Mouse (Mus musculus) MEL (cell line): ENCODE measurements around the gene Pias3. TPM values are rescaled to one million over a fixed set of nuclear protein-coding genes. Genes with fewer than 3 reads are reported as not detected.
A peak's percentile ranks its signal among the peaks of the same experiment; 100 is the strongest.

Source experiments
- DNase-seq: peaks from one replicate; pipeline ENCODE4 v3.0.0; 2011; ENCODE audit warnings: low read depth, low spot score
- H3K27ac ChIP-seq: 2 replicates; pipeline ENCODE4 v1.5.1; 2012; ENCODE audit warnings: low read depth, mild to moderate bottlenecking, control low read depth, low read length, moderate library complexity; ENCODE audit not compliant: control insufficient read depth
- H3K27me3 ChIP-seq, 2 experiments: fragments of 150-350 bp in 1 of 2; sonication (generic) in 1 of 2; 2 replicates each; pipeline ENCODE4 v1.6.1; 2012; ENCODE audit warnings: low read length in 2 of 2, mild to moderate bottlenecking in 2 of 2, improper control_type of control experiment in 1 of 2, moderate library complexity in 1 of 2; ENCODE audit not compliant: insufficient read depth in 2 of 2, control insufficient read depth in 1 of 2
- H3K36me3 ChIP-seq, 2 experiments: 2 replicates each; pipeline ENCODE4 v1.6.1; 2012 to 2014; ENCODE audit warnings: low read length in 2 of 2, improper control_type of control experiment in 1 of 2, inconsistent platforms in 1 of 2, mild to moderate bottlenecking in 1 of 2; ENCODE audit not compliant: insufficient read depth in 2 of 2, control insufficient read depth in 1 of 2
- H3K4me1 ChIP-seq, 2 experiments: fragments of 150-350 bp in 1 of 2; sonication (generic) in 1 of 2; 2 replicates each; pipeline ENCODE4 v1.6.1; 2012; ENCODE audit warnings: low read length in 2 of 2, improper control_type of control experiment in 1 of 2, mild to moderate bottlenecking in 1 of 2; ENCODE audit not compliant: insufficient read depth in 2 of 2, control insufficient read depth in 1 of 2
- H3K4me3 ChIP-seq, 2 experiments: fragments of 150-350 bp in 1 of 2; sonication (generic) in 1 of 2; 2 replicates each; pipeline ENCODE4 v1.5.1; 2012; ENCODE audit warnings: low read depth in 2 of 2, low read length in 2 of 2, mild to moderate bottlenecking in 2 of 2, moderate library complexity in 2 of 2, control low read depth in 1 of 2, improper control_type of control experiment in 1 of 2; ENCODE audit not compliant: control insufficient read depth in 1 of 2, insufficient read depth in 1 of 2
- H3K79me2 ChIP-seq: 2 replicates; pipeline ENCODE4 v1.6.1; 2012; ENCODE audit warnings: mild to moderate bottlenecking, low read length, moderate library complexity; ENCODE audit not compliant: control insufficient read depth, poor library complexity, insufficient read depth
- H3K9ac ChIP-seq: 2 replicates; pipeline ENCODE4 v1.6.1; 2012; ENCODE audit warnings: low read depth, mild to moderate bottlenecking, control low read depth, low read length, moderate library complexity; ENCODE audit not compliant: control insufficient read depth, poor library complexity, severe bottlenecking
- H3K9me3 ChIP-seq: fragments of 150-350 bp; sonication (generic); replicated peaks from 2 replicates; pipeline ENCODE4 v1.6.1; 2012; ENCODE audit warnings: mild to moderate bottlenecking, low read length, improper control_type of control experiment, moderate library complexity; ENCODE audit not compliant: insufficient read depth
- BHLHE40 ChIP-seq: IDR thresholded peaks from 2 replicates; pipeline ENCODE4 v1.6.1; 2012; ENCODE audit warnings: low read depth, mild to moderate bottlenecking, inconsistent platforms, low read length, improper control_type of control experiment, borderline replicate concordance
- CHD1 ChIP-seq: IDR thresholded peaks from 2 replicates; pipeline ENCODE4 v1.6.1; 2012; ENCODE audit warnings: low read depth, mild to moderate bottlenecking, inconsistent platforms, low read length, improper control_type of control experiment
- CHD2 ChIP-seq: IDR thresholded peaks from 2 replicates; pipeline ENCODE4 v1.6.1; 2011; ENCODE audit warnings: low read length, improper control_type of control experiment
- CTCF ChIP-seq, 3 experiments: IDR thresholded peaks in 2 of 3; conservative IDR thresholded peaks in 1 of 3; 2 replicates each; pipeline ENCODE4 v1.5.1; 2011 to 2012; ENCODE audit warnings: low read length in 3 of 3, low read depth in 2 of 3, mild to moderate bottlenecking in 2 of 3, improper control_type of control experiment in 1 of 3, inconsistent platforms in 1 of 3, mixed read lengths in 1 of 3, moderate library complexity in 1 of 3; ENCODE audit not compliant: control insufficient read depth in 1 of 3, insufficient read depth in 1 of 3, poor library complexity in 1 of 3, severe bottlenecking in 1 of 3
- ELF1 ChIP-seq: IDR thresholded peaks from 2 replicates; pipeline ENCODE4 v1.6.1; 2014; ENCODE audit warnings: low read depth, mild to moderate bottlenecking, inconsistent platforms, low read length, improper control_type of control experiment, moderate library complexity
- EP300 ChIP-seq, 2 experiments: IDR thresholded peaks; 2 replicates each; pipeline ENCODE4 v1.6.1; 2011; ENCODE audit warnings: improper control_type of control experiment in 2 of 2, low read length in 2 of 2, low read depth in 1 of 2, mild to moderate bottlenecking in 1 of 2
- GABPA ChIP-seq: IDR thresholded peaks from 2 replicates; pipeline ENCODE4 v1.6.1; 2012; ENCODE audit warnings: low read depth, mild to moderate bottlenecking, inconsistent platforms, low read length, improper control_type of control experiment, moderate library complexity
- JUND ChIP-seq: IDR thresholded peaks from 2 replicates; pipeline ENCODE4 v1.6.1; 2011; ENCODE audit warnings: low read depth, mild to moderate bottlenecking, improper control_type of control experiment, low read length
- MAFK ChIP-seq: IDR thresholded peaks from 2 replicates; pipeline ENCODE4 v1.6.1; 2011; ENCODE audit warnings: low read depth, mild to moderate bottlenecking, low read length, improper control_type of control experiment, borderline replicate concordance
- MAX ChIP-seq: IDR thresholded peaks from 2 replicates; pipeline ENCODE4 v1.6.1; 2011; ENCODE audit warnings: low read length, improper control_type of control experiment
- MXI1 ChIP-seq: IDR thresholded peaks from 2 replicates; pipeline ENCODE4 v1.6.1; 2011; ENCODE audit warnings: mild to moderate bottlenecking, low read depth, low read length, improper control_type of control experiment
- MYB ChIP-seq: IDR thresholded peaks from 2 replicates; pipeline ENCODE4 v1.6.1; 2011; ENCODE audit warnings: mild to moderate bottlenecking, low read depth, low read length, improper control_type of control experiment
- POLR2AphosphoS5 ChIP-seq: IDR thresholded peaks from 2 replicates; pipeline ENCODE4 v1.6.1; 2012; ENCODE audit warnings: low read depth, borderline replicate concordance, mild to moderate bottlenecking, inconsistent platforms, low read length, moderate library complexity, mixed read lengths
- SIN3A ChIP-seq: IDR thresholded peaks from 2 replicates; pipeline ENCODE4 v1.6.1; 2012; ENCODE audit warnings: low read length, improper control_type of control experiment, inconsistent platforms
- SMC3 ChIP-seq: IDR thresholded peaks from 2 replicates; pipeline ENCODE4 v1.6.1; 2011; ENCODE audit warnings: low read depth, low read length, improper control_type of control experiment
- TBP ChIP-seq: IDR thresholded peaks from 2 replicates; pipeline ENCODE4 v1.8.0; 2011; ENCODE audit warnings: low read depth, low read length, improper control_type of control experiment
- TCF12 ChIP-seq: IDR thresholded peaks from 2 replicates; pipeline ENCODE4 v1.6.1; 2014; ENCODE audit warnings: low read depth, mild to moderate bottlenecking, inconsistent platforms, low read length, improper control_type of control experiment, moderate library complexity
- USF1 ChIP-seq: IDR thresholded peaks from 2 replicates; pipeline ENCODE4 v1.6.1; 2014; ENCODE audit warnings: low read depth, mild to moderate bottlenecking, inconsistent platforms, low read length, improper control_type of control experiment, moderate library complexity
- ZC3H11A ChIP-seq: IDR thresholded peaks from 2 replicates; pipeline ENCODE4 v1.6.1; 2012; ENCODE audit warnings: low read depth, mild to moderate bottlenecking, inconsistent platforms, low read length, improper control_type of control experiment
- ZKSCAN1 ChIP-seq: IDR thresholded peaks from 2 replicates; pipeline ENCODE4 v1.6.1; 2012; ENCODE audit warnings: low read depth, mild to moderate bottlenecking, inconsistent platforms, low read length, improper control_type of control experiment, moderate library complexity
- ZNF384 ChIP-seq: IDR thresholded peaks from 2 replicates; pipeline ENCODE4 v1.6.1; 2012; ENCODE audit warnings: low read depth, mild to moderate bottlenecking, inconsistent platforms, low read length, improper control_type of control experiment
- polyA plus RNA-seq, 2 experiments: library from polyadenylated mRNA; stranded (reverse) in 1 of 2; unstranded in 1 of 2; fragments of >175 nt in 1 of 2; fragments of >200 nt in 1 of 2; gene quantifications; 2 replicates each; pipeline versions ENCODE4 v1.2.1 to v1.2.4; 2012; ENCODE audit warnings: low replicate concordance in 2 of 2, low read depth in 1 of 2; ENCODE audit not compliant: insufficient read length in 2 of 2, insufficient read depth in 1 of 2, missing spikeins in 1 of 2
- total RNA-seq: library from RNA; depleted of rRNA; stranded (reverse); fragments of 300-350 nt; gene quantifications from 2 replicates; pipeline ENCODE4 v1.2.3, GENCODE M21; 2012

The Pias3 gene
- total and polyA plus RNA-seq, 3 experiments, result 5.9 to 26.8 TPM; not detected in 1

DNA sequence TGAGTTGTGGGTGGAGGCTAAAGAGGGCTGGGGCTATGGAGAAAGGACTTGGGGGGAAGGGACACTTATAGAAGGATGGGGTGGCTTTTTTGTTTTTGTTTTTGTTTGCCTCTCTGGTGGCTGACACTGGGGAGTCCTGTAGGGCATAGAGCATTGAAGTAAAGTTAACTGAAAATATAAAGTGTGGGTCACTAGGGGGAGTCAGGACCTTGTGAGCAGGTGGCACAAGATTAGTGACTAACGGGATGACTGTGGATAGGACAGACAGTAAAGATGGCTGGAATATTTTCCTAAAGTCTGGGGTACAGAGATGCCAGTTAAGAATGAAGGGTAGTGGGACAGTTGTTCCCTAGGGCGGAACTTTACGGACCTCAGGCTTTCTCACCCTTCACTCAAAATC lies 5.9 kb upstream of the Pias3 start (continued):
- TF ChIP-seq POLR2AphosphoS5, result no peak
- TF ChIP-seq ZNF384, result no peak
- 0 out of 2 replicates have a peak, but pooled peaks have one; percentile 33 for TF ChIP-seq MXI1
- TF ChIP-seq TBP, result no peak
- no peak for TF ChIP-seq JUND
- no peak for TF ChIP-seq GABPA
- TF ChIP-seq MYB, result no peak
- TF ChIP-seq SIN3A, result 0 out of 2 replicates have a peak, but pooled peaks have one; percentile 30
- no peak for TF ChIP-seq MAX
- no peak for TF ChIP-seq BHLHE40
- TF ChIP-seq ZKSCAN1, result no peak
- peak; percentile 49 for TF ChIP-seq SMC3
- peak; percentile 27 to 63 (median 44); a peak in 5 of 6 replicates for TF ChIP-seq CTCF (IDR thresholded peaks at IDR 0.05 in 2 of 3, conservative IDR thresholded peaks at IDR 0.05 in 1 of 3; ENCODE audit: control insufficient read depth in 1 of 3, insufficient read depth in 1 of 3, low read depth in 2 of 3, low read length in 3 of 3, poor library complexity in 1 of 3, severe bottlenecking in 1 of 3)
- no peak for TF ChIP-seq CHD1
- TF ChIP-seq USF1, result no peak
- no peak for TF ChIP-seq EP300 (IDR thresholded peaks at IDR 0.05; ENCODE audit: low read depth in 1 of 2, low read length in 2 of 2)
- 0 out of 2 replicates have a peak, but pooled peaks have one; percentile 8 for TF ChIP-seq ZC3H11A
- TF ChIP-seq CHD2, result no peak
- TF ChIP-seq ELF1, result no peak
- no peak for TF ChIP-seq TCF12

- no peak for DNase-seq
- Histone ChIP-seq H3K4me3 (no peak overlapping the region), H3K27me3 (no peaks in the 10 kb centered on the region), H3K9ac (no peak overlapping the region), H3K9me3 (no peaks in the 10 kb centered on the region), H3K36me3 (peaks cover 0 to 19% of the 10 kb centered on the region in 2 experiments; a peak in 2 of 4 replicates), H3K27ac (no peak overlapping the region), H3K79me2 (peaks cover 3% of the 10 kb centered on the region; the same call in 1 of the 2 replicates), H3K4me1 (peaks cover 16 to 22% of the 10 kb centered on the region in 2 experiments)
- TF ChIP-seq CTCF (IDR thresholded peaks at IDR 0.05 in 2 of 3, conservative IDR thresholded peaks at IDR 0.05 in 1 of 3; ENCODE audit: control insufficient read depth in 1 of 3, insufficient read depth in 1 of 3, low read depth in 2 of 3, low read length in 3 of 3, poor library complexity in 1 of 3, severe bottlenecking in 1 of 3), result peak; percentile 8 to 43 (median 32); a peak in 4 of 6 replicates
- no peak for TF ChIP-seq ZC3H11A
- TF ChIP-seq MAFK, result no peak
- peak; percentile 19; the same call in 1 of the 2 replicates for TF ChIP-seq SMC3
- TF ChIP-seq GABPA, result no peak
- TF ChIP-seq TBP, result no peak
Measured at GRCm38 (mm10) chr3:96692506-96692905, 3.7 kb upstream of the Pias3 start.
